Mouse (Mus musculus) MEL (cell line): ENCODE results near the gene Lrig2. TPM values are rescaled to one million over a fixed set of nuclear protein-coding genes. Genes with fewer than 3 reads are reported as not detected.

Experiments used
- DNase-seq: peaks from one replicate; pipeline ENCODE4 v3.0.0; 2011; ENCODE audit warnings: low read depth, low spot score
- H3K27ac ChIP-seq: 2 replicates; pipeline ENCODE4 v1.5.1; 2012; ENCODE audit warnings: low read depth, mild to moderate bottlenecking, control low read depth, low read length, moderate library complexity; ENCODE audit not compliant: control insufficient read depth
- H3K27me3 ChIP-seq, 2 experiments: fragments of 150-350 bp in 1 of 2; sonication (generic) in 1 of 2; 2 replicates each; pipeline ENCODE4 v1.6.1; 2012; ENCODE audit warnings: low read length in 2 of 2, mild to moderate bottlenecking in 2 of 2, improper control_type of control experiment in 1 of 2, moderate library complexity in 1 of 2; ENCODE audit not compliant: insufficient read depth in 2 of 2, control insufficient read depth in 1 of 2
- H3K36me3 ChIP-seq, 2 experiments: 2 replicates each; pipeline ENCODE4 v1.6.1; 2012 to 2014; ENCODE audit warnings: low read length in 2 of 2, improper control_type of control experiment in 1 of 2, inconsistent platforms in 1 of 2, mild to moderate bottlenecking in 1 of 2; ENCODE audit not compliant: insufficient read depth in 2 of 2, control insufficient read depth in 1 of 2
- H3K4me1 ChIP-seq, 2 experiments: fragments of 150-350 bp in 1 of 2; sonication (generic) in 1 of 2; 2 replicates each; pipeline ENCODE4 v1.6.1; 2012; ENCODE audit warnings: low read length in 2 of 2, improper control_type of control experiment in 1 of 2, mild to moderate bottlenecking in 1 of 2; ENCODE audit not compliant: insufficient read depth in 2 of 2, control insufficient read depth in 1 of 2
- H3K4me3 ChIP-seq, 2 experiments: fragments of 150-350 bp in 1 of 2; sonication (generic) in 1 of 2; 2 replicates each; pipeline ENCODE4 v1.5.1; 2012; ENCODE audit warnings: low read depth in 2 of 2, low read length in 2 of 2, mild to moderate bottlenecking in 2 of 2, moderate library complexity in 2 of 2, control low read depth in 1 of 2, improper control_type of control experiment in 1 of 2; ENCODE audit not compliant: control insufficient read depth in 1 of 2, insufficient read depth in 1 of 2
- H3K79me2 ChIP-seq: 2 replicates; pipeline ENCODE4 v1.6.1; 2012; ENCODE audit warnings: mild to moderate bottlenecking, low read length, moderate library complexity; ENCODE audit not compliant: control insufficient read depth, poor library complexity, insufficient read depth
- H3K9ac ChIP-seq: 2 replicates; pipeline ENCODE4 v1.6.1; 2012; ENCODE audit warnings: low read depth, mild to moderate bottlenecking, control low read depth, low read length, moderate library complexity; ENCODE audit not compliant: control insufficient read depth, poor library complexity, severe bottlenecking
- H3K9me3 ChIP-seq: fragments of 150-350 bp; sonication (generic); replicated peaks from 2 replicates; pipeline ENCODE4 v1.6.1; 2012; ENCODE audit warnings: mild to moderate bottlenecking, low read length, improper control_type of control experiment, moderate library complexity; ENCODE audit not compliant: insufficient read depth
- BHLHE40 ChIP-seq: IDR thresholded peaks from 2 replicates; pipeline ENCODE4 v1.6.1; 2012; ENCODE audit warnings: low read depth, mild to moderate bottlenecking, inconsistent platforms, low read length, improper control_type of control experiment, borderline replicate concordance
- CHD1 ChIP-seq: IDR thresholded peaks from 2 replicates; pipeline ENCODE4 v1.6.1; 2012; ENCODE audit warnings: low read depth, mild to moderate bottlenecking, inconsistent platforms, low read length, improper control_type of control experiment
- CHD2 ChIP-seq: IDR thresholded peaks from 2 replicates; pipeline ENCODE4 v1.6.1; 2011; ENCODE audit warnings: low read length, improper control_type of control experiment
- CTCF ChIP-seq, 3 experiments: IDR thresholded peaks in 2 of 3; conservative IDR thresholded peaks in 1 of 3; 2 replicates each; pipeline ENCODE4 v1.5.1; 2011 to 2012; ENCODE audit warnings: low read length in 3 of 3, low read depth in 2 of 3, mild to moderate bottlenecking in 2 of 3, improper control_type of control experiment in 1 of 3, inconsistent platforms in 1 of 3, mixed read lengths in 1 of 3, moderate library complexity in 1 of 3; ENCODE audit not compliant: control insufficient read depth in 1 of 3, insufficient read depth in 1 of 3, poor library complexity in 1 of 3, severe bottlenecking in 1 of 3
- E2F4 ChIP-seq: IDR thresholded peaks from 2 replicates; pipeline ENCODE4 v1.6.1; 2011; ENCODE audit warnings: low read depth, low read length, improper control_type of control experiment, borderline replicate concordance
- EP300 ChIP-seq, 2 experiments: IDR thresholded peaks; 2 replicates each; pipeline ENCODE4 v1.6.1; 2011; ENCODE audit warnings: improper control_type of control experiment in 2 of 2, low read length in 2 of 2, low read depth in 1 of 2, mild to moderate bottlenecking in 1 of 2
- ETS1 ChIP-seq: IDR thresholded peaks from 2 replicates; pipeline ENCODE4 v1.6.1; 2012; ENCODE audit warnings: low read depth, mild to moderate bottlenecking, inconsistent platforms, low read length, improper control_type of control experiment, moderate library complexity
- HCFC1 ChIP-seq: IDR thresholded peaks from 2 replicates; pipeline ENCODE4 v1.6.1; 2012; ENCODE audit warnings: low read depth, mild to moderate bottlenecking, inconsistent platforms, low read length, improper control_type of control experiment, moderate library complexity
- KAT2A ChIP-seq: conservative IDR thresholded peaks from 2 replicates; pipeline ENCODE4 v1.6.1; 2012; ENCODE audit warnings: low read depth, low read length, improper control_type of control experiment, inconsistent platforms
- MAX ChIP-seq: IDR thresholded peaks from 2 replicates; pipeline ENCODE4 v1.6.1; 2011; ENCODE audit warnings: low read length, improper control_type of control experiment
- MYC ChIP-seq: IDR thresholded peaks from 2 replicates; pipeline ENCODE4 v1.6.1; 2011; ENCODE audit warnings: low read depth, mild to moderate bottlenecking, low read length, improper control_type of control experiment, moderate library complexity
- NRF1 ChIP-seq: IDR thresholded peaks from 2 replicates; pipeline ENCODE4 v1.6.1; 2014; ENCODE audit warnings: low read depth, mild to moderate bottlenecking, inconsistent platforms, low read length, improper control_type of control experiment, moderate library complexity; ENCODE audit not compliant: poor library complexity, insufficient read depth, severe bottlenecking
- POLR2AphosphoS2 ChIP-seq: IDR thresholded peaks from 2 replicates; pipeline ENCODE4 v1.6.1; 2011; ENCODE audit warnings: low read length, improper control_type of control experiment
- RAD21 ChIP-seq: IDR thresholded peaks from 2 replicates; pipeline ENCODE4 v1.6.1; 2011; ENCODE audit warnings: mild to moderate bottlenecking, low read depth, low read length, improper control_type of control experiment
- RCOR1 ChIP-seq: IDR thresholded peaks from 2 replicates; pipeline ENCODE4 v1.6.1; 2012; ENCODE audit warnings: low read depth, mild to moderate bottlenecking, inconsistent platforms, low read length, improper control_type of control experiment
- TBP ChIP-seq: IDR thresholded peaks from 2 replicates; pipeline ENCODE4 v1.8.0; 2011; ENCODE audit warnings: low read depth, low read length, improper control_type of control experiment
- UBTF ChIP-seq: IDR thresholded peaks from 2 replicates; pipeline ENCODE4 v1.6.1; 2012; ENCODE audit warnings: low read depth, mild to moderate bottlenecking, inconsistent platforms, low read length, improper control_type of control experiment, moderate library complexity, borderline replicate concordance; ENCODE audit not compliant: insufficient read depth
- USF2 ChIP-seq, 2 experiments: IDR thresholded peaks; 2 replicates each; pipeline ENCODE4 v1.6.1; 2011 to 2012; ENCODE audit warnings: improper control_type of control experiment in 2 of 2, low read length in 2 of 2, borderline replicate concordance in 1 of 2, inconsistent platforms in 1 of 2, low read depth in 1 of 2, mild to moderate bottlenecking in 1 of 2; ENCODE audit not compliant: insufficient read depth in 1 of 2
- ZC3H11A ChIP-seq: IDR thresholded peaks from 2 replicates; pipeline ENCODE4 v1.6.1; 2012; ENCODE audit warnings: low read depth, mild to moderate bottlenecking, inconsistent platforms, low read length, improper control_type of control experiment
- ZKSCAN1 ChIP-seq: IDR thresholded peaks from 2 replicates; pipeline ENCODE4 v1.6.1; 2012; ENCODE audit warnings: low read depth, mild to moderate bottlenecking, inconsistent platforms, low read length, improper control_type of control experiment, moderate library complexity
- ZMIZ1 ChIP-seq: IDR thresholded peaks from 2 replicates; pipeline ENCODE4 v1.6.1; 2012; ENCODE audit warnings: low read depth, mild to moderate bottlenecking, inconsistent platforms, low read length, improper control_type of control experiment, moderate library complexity
- ZNF384 ChIP-seq: IDR thresholded peaks from 2 replicates; pipeline ENCODE4 v1.6.1; 2012; ENCODE audit warnings: low read depth, mild to moderate bottlenecking, inconsistent platforms, low read length, improper control_type of control experiment
- polyA plus RNA-seq, 2 experiments: library from polyadenylated mRNA; stranded (reverse) in 1 of 2; unstranded in 1 of 2; fragments of >175 nt in 1 of 2; fragments of >200 nt in 1 of 2; gene quantifications; 2 replicates each; pipeline versions ENCODE4 v1.2.1 to v1.2.4; 2012; ENCODE audit warnings: low replicate concordance in 2 of 2, low read depth in 1 of 2; ENCODE audit not compliant: insufficient read length in 2 of 2, insufficient read depth in 1 of 2, missing spikeins in 1 of 2
- total RNA-seq: library from RNA; depleted of rRNA; stranded (reverse); fragments of 300-350 nt; gene quantifications from 2 replicates; pipeline ENCODE4 v1.2.3, GENCODE M21; 2012

The Lrig2 gene
- total and polyA plus RNA-seq, 3 experiments: 4.2 to 4.3 TPM; not detected in 1

- H3K79me2 ChIP-seq: no peaks in the 10 kb centered on the region
- DNase-seq: no peak
- H3K36me3 ChIP-seq: 0 out of 4 replicates have a peak, but pooled peaks cover 0 to 2% of the 10 kb centered on the region in 2 experiments
- H3K9ac ChIP-seq: no peak overlapping the region
- H3K27ac ChIP-seq: no peak overlapping the region
- H3K27me3 ChIP-seq: no peaks in the 10 kb centered on the region; a peak in 1 of 4 replicates
- H3K4me1 ChIP-seq: peaks cover 2 to 12% of the 10 kb centered on the region in 2 experiments; a peak in 3 of 4 replicates
- no peaks in the 10 kb centered on the region for H3K9me3 ChIP-seq
- TF ChIP-seq ETS1 (no peak), BHLHE40 (no peak), CTCF (IDR thresholded peaks at IDR 0.05 in 2 of 3, conservative IDR thresholded peaks at IDR 0.05 in 1 of 3; ENCODE audit: control insufficient read depth in 1 of 3, insufficient read depth in 1 of 3, low read depth in 2 of 3, low read length in 3 of 3, poor library complexity in 1 of 3, severe bottlenecking in 1 of 3) (no peak), USF2 (IDR thresholded peaks at IDR 0.05; ENCODE audit: borderline replicate concordance in 1 of 2, insufficient read depth in 1 of 2, low read depth in 1 of 2, low read length in 2 of 2) (no peak), ZKSCAN1 (no peak), RCOR1 (no peak), ZMIZ1 (no peak), MYC (no peak), MAX (no peak), RAD21 (no peak), HCFC1 (no peak), TBP (no peak), KAT2A (no peak), NRF1 (no peak), E2F4 (no peak), ZC3H11A (no peak), POLR2AphosphoS2 (no peak), ZNF384 (no peak), UBTF (no peak)
- H3K4me3 ChIP-seq: no peak overlapping the region
Observed at GRCm38 (mm10) chr3:104523333-104523871, 11.7 kb upstream of the Lrig2 start.

- H3K27ac ChIP-seq: no peak overlapping the region
- DNase-seq: no peak
Observed at GRCm38 (mm10) chr3:104521341-104521924, 9.7 kb upstream of the Lrig2 start.

More at GRCm38 (mm10) chr3:104521341-104521924, 9.7 kb upstream of the Lrig2 start:
- TF ChIP-seq EP300 (IDR thresholded peaks at IDR 0.05; ENCODE audit: low read depth in 1 of 2, low read length in 2 of 2) (no peak), ZNF384 (no peak), KAT2A (no peak), CHD2 (no peak), MYC (no peak), CHD1 (no peak), CTCF (IDR thresholded peaks at IDR 0.05 in 2 of 3, conservative IDR thresholded peaks at IDR 0.05 in 1 of 3; ENCODE audit: control insufficient read depth in 1 of 3, insufficient read depth in 1 of 3, low read depth in 2 of 3, low read length in 3 of 3, poor library complexity in 1 of 3, severe bottlenecking in 1 of 3) (no peak), RCOR1 (no peak)
- peaks cover 7 to 12% of the 10 kb centered on the region in 2 experiments for H3K4me1 ChIP-seq
- H3K9ac ChIP-seq: no peak overlapping the region
- no peak overlapping the region for H3K4me3 ChIP-seq
- H3K27me3 ChIP-seq: no peaks in the 10 kb centered on the region; a peak in 1 of 4 replicates
- H3K79me2 ChIP-seq: no peaks in the 10 kb centered on the region
- H3K36me3 ChIP-seq: peaks cover 0 to 9% of the 10 kb centered on the region in 2 experiments; a peak in 2 of 4 replicates
- no peaks in the 10 kb centered on the region for H3K9me3 ChIP-seq
